Mouse (Mus musculus) ES-Bruce4 (cell line): ENCODE results near the gene Psmb5.

Source experiments
- CTCF ChIP-seq: IDR thresholded peaks from one replicate; pipeline ENCODE4 v1.8.1; 2011; ENCODE audit warnings: low read depth, low read length
- EP300 ChIP-seq: IDR thresholded peaks from 2 replicates; pipeline ENCODE4 v1.6.1; 2011; ENCODE audit warnings: low read depth, low read length; ENCODE audit not compliant: insufficient read depth
- POLR2A ChIP-seq: IDR thresholded peaks from one replicate; pipeline ENCODE4 v1.8.1; 2011; ENCODE audit warnings: low read length; ENCODE audit not compliant: insufficient read depth

GRCm38 (mm10) chr14:54616226-54616825 lies 1.5 kb downstream of the Psmb5 start:
- TF ChIP-seq CTCF (no peak), POLR2A (no peak), EP300 (no peak)
